Mouse (Mus musculus): Measurements from ENCODE around the gene Ppp1r27.

- TF ChIP-seq CTCF (IDR thresholded peaks at IDR 0.05; ENCODE audit: low read depth, low read length) (no peak), POLR2A (IDR thresholded peaks at IDR 0.05; ENCODE audit: extremely low read depth, insufficient read depth, low read length) (no peak)
These were observed 21.5 kb upstream of the Ppp1r27 start for GRCm38 (mm10) chr11:120572417-120572751.
